Comparison of ENCODE assay signal across 8 mouse cellular contexts in the genomic region with DNA sequence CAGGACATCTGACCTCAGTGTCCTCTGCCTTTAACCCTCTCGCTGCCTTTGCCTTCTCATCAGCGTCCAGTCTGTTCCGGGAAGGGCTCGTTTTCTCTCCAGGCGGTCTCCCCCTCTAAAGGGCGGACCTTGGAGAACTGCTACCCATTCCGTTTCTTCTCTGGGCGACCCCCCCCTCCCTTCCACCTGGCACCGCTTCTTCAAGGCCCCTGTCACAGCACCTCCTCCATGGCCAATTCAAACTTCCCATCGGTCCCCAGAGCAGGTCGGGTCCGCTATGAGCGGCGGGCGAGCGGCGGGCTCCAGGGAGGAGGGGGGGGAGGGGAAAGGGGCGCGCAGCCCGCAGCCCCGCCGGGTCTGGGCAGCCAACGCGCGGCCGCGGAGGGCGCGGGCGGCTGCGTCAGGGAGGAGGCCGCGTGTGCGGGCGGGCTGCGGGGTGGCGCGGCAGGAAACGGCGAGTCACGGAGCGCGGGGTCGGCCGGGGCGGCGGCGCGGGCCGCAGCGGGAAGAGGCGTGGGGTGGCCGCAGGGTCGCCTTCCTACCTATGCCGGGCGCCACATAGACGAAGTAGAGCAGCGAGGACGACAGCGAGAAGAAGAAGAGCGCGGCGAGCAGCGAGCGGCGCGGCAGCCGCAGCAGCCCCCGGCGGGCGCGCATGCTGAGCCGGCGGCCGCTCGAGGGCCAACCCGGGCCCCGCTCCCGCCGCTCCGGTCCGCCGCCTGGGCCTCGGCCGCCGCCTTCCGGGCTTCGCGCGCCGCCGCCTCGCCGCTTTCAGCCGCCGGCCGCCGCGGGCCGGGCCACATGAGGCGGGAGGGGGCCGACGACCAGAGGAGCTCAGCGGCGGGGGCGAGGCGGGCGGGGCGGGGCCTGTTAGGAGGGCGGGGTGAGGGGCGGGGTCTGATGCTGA. TPM values are rescaled to one million over a fixed set of nuclear protein-coding genes. Genes with fewer than 3 reads are reported as not detected.
A peak's percentile ranks its signal among the peaks of the same experiment; 100 is the strongest.
DNase-seq lines count a peak whose midpoint lies in the region; ATAC-seq lines count a peak whose summit lies in the region.

B4galt5 (minus strand) TSS at position 808 of the 907 bp plus-strand sequence.

- H3K36me3 ChIP-seq in lung, embryonic 15.5 days, result 0 out of 2 replicates have a peak, but pooled peaks cover 4% of the 10 kb centered on the region
- no peaks in the 10 kb centered on the region for H3K36me3 ChIP-seq in forebrain, embryonic 14.5 days (ENCODE audit: control insufficient read depth, insufficient read depth, low read length)
- no peaks in the 10 kb centered on the region for H3K36me3 ChIP-seq in hindbrain, embryonic 15.5 days
- no peaks in the 10 kb centered on the region for H3K36me3 ChIP-seq in limb, embryonic 13.5 days
- no peaks in the 10 kb centered on the region for H3K36me3 ChIP-seq in neural tube, embryonic 11.5 days (ENCODE audit: control insufficient read depth, insufficient read depth, low read length)

- H3K9ac ChIP-seq in lung, embryonic 15.5 days, result peak within 1 kb of the TSS; percentile 75
- H3K9ac ChIP-seq in forebrain, embryonic 14.5 days (ENCODE audit: low read length), result peak within 1 kb of the TSS; percentile 84
- H3K9ac ChIP-seq in hindbrain, embryonic 15.5 days, result peak within 1 kb of the TSS; percentile 58
- H3K9ac ChIP-seq in limb, embryonic 13.5 days, result peak within 1 kb of the TSS; percentile 90
- H3K9ac ChIP-seq in neural tube, embryonic 11.5 days (ENCODE audit: low read length), result peak within 1 kb of the TSS; percentile 83

- peaks cover 39% of the 10 kb centered on the region for H3K4me1 ChIP-seq in lung, embryonic 15.5 days
- peaks cover 9% of the 10 kb centered on the region for H3K4me1 ChIP-seq in forebrain, embryonic 14.5 days (ENCODE audit: control insufficient read depth, insufficient read depth, low read length)
- peaks cover 30% of the 10 kb centered on the region for H3K4me1 ChIP-seq in hindbrain, embryonic 15.5 days (replicated peaks)
- peaks cover 25% of the 10 kb centered on the region for H3K4me1 ChIP-seq in limb, embryonic 13.5 days
- H3K4me1 ChIP-seq in neural tube, embryonic 11.5 days (ENCODE audit: control insufficient read depth, insufficient read depth, low read length), result peaks cover 12% of the 10 kb centered on the region

- peak within 1 kb of the TSS; percentile 82 for H3K4me3 ChIP-seq in lung, embryonic 15.5 days
- H3K4me3 ChIP-seq in forebrain, embryonic 14.5 days (ENCODE audit: low read depth, low read length), result peak within 1 kb of the TSS; percentile 76
- peak within 1 kb of the TSS; percentile 68 for H3K4me3 ChIP-seq in hindbrain, embryonic 15.5 days
- H3K4me3 ChIP-seq in limb, embryonic 13.5 days, result peak within 1 kb of the TSS; percentile 84
- peak within 1 kb of the TSS; percentile 79 for H3K4me3 ChIP-seq in neural tube, embryonic 11.5 days (ENCODE audit: low read depth, low read length)

- peak within 1 kb of the TSS; percentile 93 for H3K4me2 ChIP-seq in lung, embryonic 15.5 days
- peak within 1 kb of the TSS; percentile 58 for H3K4me2 ChIP-seq in forebrain, embryonic 14.5 days (ENCODE audit: low read length)
- peak within 1 kb of the TSS; percentile 68 for H3K4me2 ChIP-seq in hindbrain, embryonic 15.5 days
- peak within 1 kb of the TSS; percentile 92 for H3K4me2 ChIP-seq in limb, embryonic 13.5 days (replicated peaks)
- peak within 1 kb of the TSS; percentile 80 for H3K4me2 ChIP-seq in neural tube, embryonic 11.5 days (ENCODE audit: low read depth)

- no peak for DNase-seq in lung, postnatal 14 days
- peak; percentile 46 for DNase-seq in brain, adult 2 months (ENCODE audit: low read depth, low spot score)
- DNase-seq in forebrain, embryonic 14.5 days (ENCODE audit: low spot score), result peak; percentile 41
- peak; percentile 64 for DNase-seq in neural tube, embryonic 11.5 days (ENCODE audit: low spot score)
- no peak for DNase-seq in adipocyte (ENCODE audit: low spot score)

- peak; percentile 30; the same call in 1 of the 2 replicates for ATAC-seq in lung, embryonic 15.5 days (ENCODE audit: borderline replicate concordance, extremely low read depth, low FRiP score, low TSS enrichment)
- ATAC-seq in forebrain, embryonic 14.5 days, result peak; percentile 27; the same call in 1 of the 2 replicates
- ATAC-seq in hindbrain, embryonic 15.5 days (ENCODE audit: low FRiP score, low read depth), result peak; percentile 27
- ATAC-seq in limb, embryonic 13.5 days (ENCODE audit: low FRiP score, low read depth), result no peak; the same call in 1 of the 2 replicates
- peak; percentile 57 for ATAC-seq in neural tube, embryonic 11.5 days (ENCODE audit: insufficient read depth, low FRiP score, low TSS enrichment)

- no peaks in the 10 kb centered on the region for H3K27me3 ChIP-seq in lung, embryonic 15.5 days
- H3K27me3 ChIP-seq in forebrain, embryonic 14.5 days (replicated peaks; ENCODE audit: control insufficient read depth, insufficient read depth, low read length), result 0 out of 2 replicates have a peak, but pooled peaks cover 4% of the 10 kb centered on the region
- H3K27me3 ChIP-seq in hindbrain, embryonic 15.5 days, result peaks cover 5% of the 10 kb centered on the region
- peaks cover 8% of the 10 kb centered on the region for H3K27me3 ChIP-seq in limb, embryonic 13.5 days
- H3K27me3 ChIP-seq in neural tube, embryonic 11.5 days (ENCODE audit: control insufficient read depth, insufficient read depth, low read length), result no peaks in the 10 kb centered on the region

- under 1% methylated on average over 62 of the region's 111 CpGs for WGBS in lung, embryonic 15.5 days
- under 1% methylated on average over 60 of the region's 111 CpGs for WGBS in forebrain, embryonic 14.5 days
- WGBS in hindbrain, embryonic 15.5 days, result 1% methylated on average over 76 of the region's 111 CpGs
- 1% methylated on average over 49 of the region's 111 CpGs for WGBS in limb, embryonic 13.5 days
- under 1% methylated on average over 68 of the region's 111 CpGs for WGBS in neural tube, embryonic 11.5 days

- H3K27ac ChIP-seq in lung, embryonic 15.5 days, result peak within 1 kb of the TSS; percentile 78
- peak within 1 kb of the TSS; percentile 86 for H3K27ac ChIP-seq in forebrain, embryonic 14.5 days (ENCODE audit: low read depth, low read length)
- H3K27ac ChIP-seq in hindbrain, embryonic 15.5 days (replicated peaks), result peak within 1 kb of the TSS; percentile 82
- H3K27ac ChIP-seq in limb, embryonic 13.5 days, result peak within 1 kb of the TSS; percentile 72
- peak within 1 kb of the TSS; percentile 93 for H3K27ac ChIP-seq in neural tube, embryonic 11.5 days (ENCODE audit: low read depth, low read length)

- no peaks in the 10 kb centered on the region for H3K9me3 ChIP-seq in lung, embryonic 15.5 days
- no peaks in the 10 kb centered on the region for H3K9me3 ChIP-seq in forebrain, embryonic 14.5 days (replicated peaks; ENCODE audit: control insufficient read depth, low read length)
- no peaks in the 10 kb centered on the region for H3K9me3 ChIP-seq in hindbrain, embryonic 15.5 days
- no peaks in the 10 kb centered on the region for H3K9me3 ChIP-seq in limb, embryonic 13.5 days
- no peaks in the 10 kb centered on the region for H3K9me3 ChIP-seq in neural tube, embryonic 11.5 days (ENCODE audit: control insufficient read depth, low read length)

RNA-seq across cellular contexts. Expression of gene B4galt5, which starts in this region (rescaled TPM):
- 13.6 and 15.8 TPM in 2 replicates for polyA plus RNA-seq in lung, embryonic 15.5 days (2015; fragmentation: Nextera tagmentation; extraction: Ambion mirVana)
- polyA plus RNA-seq in forebrain, embryonic 14.5 days (2014; fragmentation: Nextera tagmentation; extraction: Ambion mirVana), result 10.9 and 12.0 TPM in 2 replicates
- 31.5 and 34.2 TPM in 2 replicates for polyA plus RNA-seq in hindbrain, embryonic 15.5 days (2015; fragmentation: Nextera tagmentation; extraction: Ambion mirVana)
- 10.1 and 13.9 TPM in 2 replicates for polyA plus RNA-seq in limb, embryonic 13.5 days (2015; fragmentation: Nextera tagmentation; extraction: Ambion mirVana)
- 26.9 and 32.2 TPM in 2 replicates for polyA plus RNA-seq in neural tube, embryonic 11.5 days (2014; fragmentation: Nextera tagmentation; extraction: Ambion mirVana)

Comparison
In these comparisons a context has a peak if more than half of its experiments do, and no peak if none do; other contexts are left out.
1. DNase-seq: peak in brain, adult 2 months (single experiment), forebrain, embryonic 14.5 days (single experiment) and neural tube, embryonic 11.5 days (single experiment); none in lung, postnatal 14 days (single experiment) and adipocyte (single experiment).
2. Peak in every context shown above with its lines, with median percentiles within 50 percentile points of each other: H3K27ac ChIP-seq, H3K4me2 ChIP-seq, H3K4me3 ChIP-seq and H3K9ac ChIP-seq.